Mouse (Mus musculus) kidney, adult 2 months (tissue): ENCODE data around the gene Exd2.

Source experiments
- CTCF ChIP-seq: fragments of 200-500 bp; conservative IDR thresholded peaks from 2 replicates; pipeline ENCODE4 v1.5.1; 2011; ENCODE audit warnings: low read depth, mild to moderate bottlenecking, control low read depth, low read length, moderate library complexity, mixed read lengths; ENCODE audit not compliant: insufficient read depth, insufficient read length
- POLR2A ChIP-seq: fragments of 200-500 bp; IDR thresholded peaks from one replicate; pipeline ENCODE4 v1.6.1; 2011; ENCODE audit warnings: low read depth, low read length, control low read depth

DNA sequence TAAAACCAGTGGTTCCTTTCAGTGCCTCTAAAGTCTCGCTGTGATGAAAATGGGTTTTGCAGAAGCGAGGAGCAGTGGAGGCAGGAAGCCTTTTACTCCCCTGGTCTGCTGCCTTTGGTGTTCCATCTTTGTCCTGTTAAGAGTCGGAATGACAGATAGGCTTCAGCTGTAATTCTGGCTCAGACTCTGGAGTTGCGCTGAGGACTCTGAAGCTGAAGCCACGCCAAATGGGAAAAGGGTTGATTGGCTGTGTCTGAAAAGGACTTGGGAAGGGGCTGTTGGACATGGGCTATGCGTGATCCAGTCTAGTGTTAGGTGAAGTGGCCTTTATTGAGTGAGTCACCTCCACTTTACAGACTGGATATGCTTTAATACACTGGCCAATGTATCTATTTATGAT lies 67.7 kb downstream of the Exd2 start:
- no peak for TF ChIP-seq CTCF
- TF ChIP-seq POLR2A: no peak
